Mouse (Mus musculus) liver, embryonic 14.5 days (tissue): ENCODE measurements at regions not wholly inside any gene's neighbourhood (a gene's known extent, or its start where the extent isn't known, plus 50 kb on each side); places are given as distances from the start of the nearest gene placed in this dataset.

ENCODE experiments used
- CTCF ChIP-seq: IDR thresholded peaks from 2 replicates; pipeline ENCODE4 v1.5.1; 2016; ENCODE audit warnings: antibody characterized with exemption, low read depth, control low read depth
- EP300 ChIP-seq: IDR thresholded peaks from 2 replicates; pipeline ENCODE4 v1.6.1; 2016; ENCODE audit warnings: antibody characterized with exemption, low read depth

DNA sequence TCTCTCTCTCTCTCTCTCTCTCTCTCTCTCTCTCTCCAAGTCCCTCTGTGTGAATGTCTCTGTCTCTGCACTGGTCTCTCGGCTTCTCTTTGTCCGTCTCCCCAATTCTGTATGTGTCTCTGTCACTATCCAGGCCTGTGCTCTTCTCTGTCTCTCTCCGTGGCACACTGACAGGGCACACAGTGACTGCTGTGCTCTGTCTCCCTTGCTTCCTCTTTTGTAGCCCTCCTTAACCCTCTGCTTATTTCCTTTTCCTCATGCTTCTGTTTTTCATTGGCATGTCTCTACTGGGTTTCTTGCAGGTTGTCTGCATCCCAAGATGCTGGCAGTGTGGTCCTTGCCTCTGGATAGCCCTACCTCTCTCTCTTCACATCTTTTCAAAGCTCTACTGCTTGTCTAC lies 229.0 kb upstream of the Id2 start:
- TF ChIP-seq EP300 (no peak), CTCF (no peak)
